Mouse (Mus musculus) testis, adult 2 months (tissue): ENCODE data around the gene Rab37. TPM values are rescaled to one million over a fixed set of nuclear protein-coding genes. Genes with fewer than 3 reads are reported as not detected.

Experiments used
- H3K27ac ChIP-seq: fragments of 200-500 bp; 2 replicates; pipeline ENCODE4 v1.5.1; 2012; ENCODE audit warnings: low read depth, low read length; ENCODE audit not compliant: control insufficient read depth, insufficient read depth
- H3K27me3 ChIP-seq: fragments of 200-500 bp; 2 replicates; pipeline ENCODE4 v1.6.1; 2012; ENCODE audit warnings: mild to moderate bottlenecking, low read length, moderate library complexity; ENCODE audit not compliant: control insufficient read depth, insufficient read depth
- H3K36me3 ChIP-seq: fragments of 200-500 bp; 2 replicates; pipeline ENCODE4 v1.6.1; 2012; ENCODE audit warnings: mild to moderate bottlenecking, low read length; ENCODE audit not compliant: control insufficient read depth, insufficient read depth
- H3K4me1 ChIP-seq: fragments of 200-500 bp; 2 replicates; pipeline ENCODE4 v1.6.1; 2012; ENCODE audit warnings: low read length; ENCODE audit not compliant: control insufficient read depth, insufficient read depth
- H3K4me3 ChIP-seq: fragments of 200-500 bp; 2 replicates; pipeline ENCODE4 v1.5.1; 2012; ENCODE audit warnings: low read depth, mild to moderate bottlenecking, low read length, moderate library complexity, mixed read lengths; ENCODE audit not compliant: control insufficient read depth
- CTCF ChIP-seq: fragments of 200-500 bp; IDR thresholded peaks from 2 replicates; pipeline ENCODE4 v1.5.1; 2012; ENCODE audit warnings: low read depth, mild to moderate bottlenecking, inconsistent platforms, low read length, moderate library complexity; ENCODE audit not compliant: control insufficient read depth, insufficient read depth, insufficient replicate concordance
- POLR2A ChIP-seq: fragments of 200-500 bp; IDR thresholded peaks from 2 replicates; pipeline ENCODE4 v1.6.1; 2012; ENCODE audit warnings: low read depth, mild to moderate bottlenecking, inconsistent platforms, low read length, moderate library complexity; ENCODE audit not compliant: control insufficient read depth
- polyA plus RNA-seq: library from polyadenylated mRNA; depleted of rRNA; stranded (reverse); fragments of >200 nt; gene quantifications from 2 replicates; pipeline ENCODE4 v1.2.3, GENCODE M21; 2012

Gene Rab37
- polyA plus RNA-seq, 1 experiment = not detected

- TF ChIP-seq CTCF = no peak
- no peak for TF ChIP-seq POLR2A
- peaks cover 1% of the 10 kb centered on the region for H3K4me1 ChIP-seq
- no peaks in the 10 kb centered on the region for H3K36me3 ChIP-seq
- H3K27ac ChIP-seq = no peak overlapping the region
- no peaks in the 10 kb centered on the region for H3K27me3 ChIP-seq
- no peak overlapping the region for H3K4me3 ChIP-seq
These were observed 5.0 kb upstream of the Rab37 start for GRCm38 (mm10) chr11:115086213-115086612.

GRCm38 (mm10) chr11:115089853-115090252 lies 1.4 kb upstream of the Rab37 start:
- Histone ChIP-seq H3K4me1 (peaks cover 9% of the 10 kb centered on the region), H3K27me3 (no peaks in the 10 kb centered on the region), H3K36me3 (no peaks in the 10 kb centered on the region), H3K4me3 (no peak overlapping the region), H3K27ac (no peak overlapping the region)
- TF ChIP-seq POLR2A (no peak), CTCF (peak; percentile 93)

DNA sequence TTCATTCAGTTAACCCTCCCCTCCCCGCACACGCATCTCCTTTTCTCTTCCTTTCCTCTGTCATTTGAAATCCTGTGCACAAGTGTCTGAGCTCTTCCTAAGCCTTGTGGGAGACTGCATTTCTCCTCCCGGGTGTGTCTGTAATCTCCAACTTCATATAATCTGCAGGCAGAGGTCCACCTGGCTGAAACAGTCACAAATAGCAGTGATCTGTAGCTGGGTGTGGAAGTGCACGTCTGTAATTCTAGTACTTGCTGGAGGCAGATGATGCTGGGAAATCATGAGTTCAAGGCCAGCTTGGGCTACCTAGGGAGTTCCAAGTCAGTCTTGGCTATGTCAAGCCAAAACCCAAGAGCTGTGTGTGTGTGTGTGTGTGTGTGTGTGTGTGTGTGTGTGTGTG lies 909 bp downstream of the Rab37 start:
- H3K4me1 ChIP-seq = peaks cover 9% of the 10 kb centered on the region
- no peak overlapping the region for H3K4me3 ChIP-seq
- no peak overlapping the region for H3K27ac ChIP-seq
- H3K27me3 ChIP-seq = no peaks in the 10 kb centered on the region
- no peak for TF ChIP-seq POLR2A
- no peak for TF ChIP-seq CTCF
- no peaks in the 10 kb centered on the region for H3K36me3 ChIP-seq

DNA sequence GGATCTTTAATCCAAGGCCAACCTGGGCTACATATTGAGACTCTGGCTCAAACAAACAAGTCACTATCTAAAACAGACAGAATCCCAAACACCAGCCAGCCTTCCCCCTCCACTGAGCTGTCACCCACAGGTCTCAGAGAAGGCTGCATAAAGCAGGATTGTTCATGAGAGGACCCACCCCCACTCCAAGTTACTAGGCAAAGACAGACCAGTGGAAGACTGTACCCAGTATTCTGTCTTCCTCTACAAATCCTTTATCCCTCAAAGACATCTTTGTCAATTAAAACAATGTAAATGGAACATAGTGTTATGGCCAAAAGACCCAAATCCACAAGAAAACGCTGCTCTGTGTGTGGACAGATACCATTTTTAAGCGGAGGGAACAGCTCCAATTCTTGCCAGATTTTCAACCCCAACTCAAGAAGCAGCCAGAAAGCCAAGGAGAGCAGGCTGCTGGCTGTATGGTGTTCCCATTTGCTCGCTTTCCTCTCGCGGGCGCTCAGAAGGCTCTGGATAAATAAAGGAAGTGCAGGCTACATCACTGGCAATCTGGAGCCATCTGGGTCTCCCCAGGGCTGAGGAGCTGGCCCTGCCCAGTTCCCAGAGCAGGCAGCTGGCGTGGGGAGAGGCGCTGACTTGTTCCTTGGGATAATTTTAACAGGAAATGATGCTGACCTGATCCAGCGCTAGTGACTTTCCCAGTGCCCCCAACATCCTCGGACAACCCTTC lies 7.1 kb downstream of the Rab37 start:
- Histone ChIP-seq H3K27ac (no peak overlapping the region), H3K27me3 (no peaks in the 10 kb centered on the region), H3K4me1 (no peaks in the 10 kb centered on the region; the same call in 1 of the 2 replicates)

GRCm38 (mm10) chr11:115099241-115099840 lies 8.1 kb downstream of the Rab37 start:
- no peak overlapping the region for H3K4me3 ChIP-seq
- no peak overlapping the region for H3K27ac ChIP-seq
- H3K36me3 ChIP-seq = no peaks in the 10 kb centered on the region
- H3K27me3 ChIP-seq = no peaks in the 10 kb centered on the region
- H3K4me1 ChIP-seq = peaks cover 4% of the 10 kb centered on the region; the same call in 1 of the 2 replicates
- TF ChIP-seq POLR2A (no peak), CTCF (no peak)

More for the DNA sequence above, 7.1 kb downstream of the Rab37 start:
- Histone ChIP-seq H3K4me3 (no peak overlapping the region), H3K36me3 (no peaks in the 10 kb centered on the region)
- TF ChIP-seq POLR2A (no peak), CTCF (no peak)

- Histone ChIP-seq H3K36me3 (no peaks in the 10 kb centered on the region), H3K27me3 (no peaks in the 10 kb centered on the region), H3K4me1 (peaks cover 4% of the 10 kb centered on the region; the same call in 1 of the 2 replicates), H3K27ac (no peak overlapping the region), H3K4me3 (no peak overlapping the region)
- TF ChIP-seq CTCF = no peak
- no peak for TF ChIP-seq POLR2A
These were observed 8.9 kb downstream of the Rab37 start for GRCm38 (mm10) chr11:115100032-115100621.

DNA sequence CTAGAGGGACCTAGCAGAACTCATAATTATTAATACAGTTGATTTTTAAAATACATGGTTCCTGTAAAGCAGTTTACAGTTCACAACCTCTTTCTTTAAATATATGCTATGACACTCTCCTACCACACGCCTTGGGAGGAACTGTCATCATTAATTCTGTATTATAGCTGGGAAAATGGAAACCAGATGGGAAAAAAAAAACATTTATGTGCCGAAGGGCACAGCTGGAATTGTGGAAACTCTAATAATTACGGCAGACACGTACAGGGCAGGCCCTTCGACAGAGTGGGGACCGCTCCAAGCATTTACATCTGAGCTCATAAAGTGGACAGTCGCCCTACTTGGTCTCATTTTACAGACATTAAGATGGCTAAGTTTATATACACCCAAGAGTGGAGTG lies 9.5 kb downstream of the Rab37 start:
- H3K27ac ChIP-seq = no peak overlapping the region

More for the DNA sequence above, 9.5 kb downstream of the Rab37 start:
- H3K27me3 ChIP-seq = no peaks in the 10 kb centered on the region
- no peak overlapping the region for H3K4me3 ChIP-seq
- H3K36me3 ChIP-seq = no peaks in the 10 kb centered on the region
- H3K4me1 ChIP-seq = peaks cover 4% of the 10 kb centered on the region; the same call in 1 of the 2 replicates
- no peak for TF ChIP-seq CTCF
- TF ChIP-seq POLR2A = no peak
